In genomic region chr1:152703941-152704340, GRCm38 (mm10) we compare ENCODE assay signal across 35 mouse cellular contexts. TPM values are rescaled to one million over a fixed set of nuclear protein-coding genes. Genes with fewer than 3 reads are reported as not detected.
DNase-seq lines count a peak whose midpoint lies in the region; ATAC-seq and TF ChIP-seq lines count a peak whose summit lies in the region.
"Had no signal": no experiment of that assay in that cellular context is flagged by ENCODE, and none has a peak within 500 bp of the region (broad histone marks: within the 10 kb centered on the region; RNA-seq: fewer than 3 reads in every experiment).

No protein-coding gene starts in this region.

- H3K27ac ChIP-seq in heart, embryonic 12.5 days (ENCODE audit: poor library complexity, severe bottlenecking), result 0 out of 2 replicates have a peak overlapping the region, but pooled peaks have one; percentile 8
- H3K27ac ChIP-seq in heart, adult 2 months, result no peak overlapping the region
- H3K27ac ChIP-seq in lung, embryonic 14.5 days (ENCODE audit: low read depth), result no peak overlapping the region
- H3K27ac ChIP-seq in ES-E14 (ENCODE audit: insufficient read depth, low read depth, low read length, poor library complexity, severe bottlenecking), result no peak overlapping the region
- H3K27ac ChIP-seq: embryonic facial prominence, embryonic 10.5 days; embryonic facial prominence, embryonic 15.5 days; forebrain, embryonic 12.5 days; layer of hippocampus, adult 2 months; limb, embryonic 13.5 days; stomach, postnatal 0 days had no signal

- DNase-seq in heart, adult 2 months, result no peak
- DNase-seq in lung, embryonic 14.5 days, result peak; percentile 33
- DNase-seq in lung, adult 2 months, result no peak
- DNase-seq in ES-E14 (ENCODE audit: low read depth, low spot score), result no peak
- peak; percentile 25 for DNase-seq in NIH3T3 (ENCODE audit: low read depth)
- DNase-seq: adrenal gland, postnatal 10 days; B cell, adult 2 months; cerebellum, adult 8-10 months; cerebellum, postnatal 25 days; forebrain, postnatal 0 days; gastrocnemius, postnatal 10 days; kidney, adult 2 months; lung, postnatal 10 days; right cerebral cortex, postnatal 4 days; thymus, postnatal 4 days had no signal

- no peaks in the 10 kb centered on the region for H3K36me3 ChIP-seq in heart, embryonic 12.5 days
- no peaks in the 10 kb centered on the region for H3K36me3 ChIP-seq in heart, adult 2 months (ENCODE audit: control insufficient read depth, insufficient read depth, low read length)
- H3K36me3 ChIP-seq in lung, embryonic 14.5 days (ENCODE audit: insufficient read depth), result no peaks in the 10 kb centered on the region
- H3K36me3 ChIP-seq in ES-E14 (ENCODE audit: control insufficient read depth, insufficient read depth, low read length, poor library complexity, severe bottlenecking), result no peaks in the 10 kb centered on the region
- H3K36me3 ChIP-seq: embryonic facial prominence, embryonic 10.5 days; embryonic facial prominence, embryonic 15.5 days; forebrain, embryonic 12.5 days; limb, embryonic 13.5 days had no signal

- WGBS in heart, embryonic 12.5 days, result 50% methylated on average over 6 of the region's 6 CpGs
- 56% methylated on average over 6 of the region's 6 CpGs for WGBS in heart, adult 2 months
- WGBS in lung, embryonic 14.5 days, result 40% methylated on average over 6 of the region's 6 CpGs
- WGBS in lung, adult 2 months, result 30% methylated on average over 6 of the region's 6 CpGs

- no peaks in the 10 kb centered on the region for H3K9me3 ChIP-seq in heart, embryonic 12.5 days (replicated peaks)
- H3K9me3 ChIP-seq in lung, embryonic 14.5 days (ENCODE audit: low read depth, low read length), result no peaks in the 10 kb centered on the region
- no peaks in the 10 kb centered on the region for H3K9me3 ChIP-seq in ES-E14 (ENCODE audit: control insufficient read depth, insufficient read depth, low read depth, low read length)
- H3K9me3 ChIP-seq: embryonic facial prominence, embryonic 10.5 days; embryonic facial prominence, embryonic 15.5 days; forebrain, embryonic 12.5 days; limb, embryonic 13.5 days had no signal

- in situ Hi-C loops in ES-E14 (cut with MboI; ENCODE audit: low sequenced_read_pairs in 2 of 2, unreplicated experiment in 2 of 2), result no loop called here

- no peak overlapping the region for H3K4me3 ChIP-seq in heart, embryonic 12.5 days
- H3K4me3 ChIP-seq in heart, adult 2 months, result no peak overlapping the region
- H3K4me3 ChIP-seq in lung, embryonic 14.5 days (ENCODE audit: low read depth, low read length), result no peak overlapping the region
- H3K4me3 ChIP-seq in lung, adult 2 months (replicated peaks; ENCODE audit: extremely low read depth, low read depth, low read length), result no peak overlapping the region
- no peak overlapping the region for H3K4me3 ChIP-seq in ES-E14 (ENCODE audit: insufficient read depth in 1 of 2, low read depth in 1 of 2, low read length in 2 of 2, poor library complexity in 1 of 2, severe bottlenecking in 1 of 2)
- H3K4me3 ChIP-seq: embryonic facial prominence, embryonic 10.5 days; embryonic facial prominence, embryonic 15.5 days; forebrain, embryonic 12.5 days; layer of hippocampus, adult 2 months; limb, embryonic 13.5 days had no signal

- no peak overlapping the region for H3K4me2 ChIP-seq in heart, embryonic 12.5 days
- no peak overlapping the region for H3K4me2 ChIP-seq in lung, embryonic 14.5 days
- H3K4me2 ChIP-seq: embryonic facial prominence, embryonic 15.5 days; forebrain, embryonic 12.5 days; limb, embryonic 13.5 days; liver, embryonic 11.5 days had no signal

- no peak for TF ChIP-seq POLR2A in heart, adult 2 months (IDR thresholded peaks at IDR 0.05; ENCODE audit: insufficient read depth, low read depth, low read length)
- no peak for TF ChIP-seq POLR2A in lung, adult 2 months (IDR thresholded peaks at IDR 0.05; ENCODE audit: borderline replicate concordance, extremely low read depth, low read depth, low read length)

- TF ChIP-seq EP300 in heart, adult 2 months (IDR thresholded peaks at IDR 0.05; ENCODE audit: insufficient read depth, low read depth, low read length), result no peak

- intact Hi-C loops in heart, adult 2 months (cut with DNase I), result no loop called here

- no peak overlapping the region for H3K9ac ChIP-seq in heart, embryonic 12.5 days
- no peak overlapping the region for H3K9ac ChIP-seq in heart, adult 2 months (ENCODE audit: low read depth, low read length)
- no peak overlapping the region for H3K9ac ChIP-seq in lung, embryonic 14.5 days
- no peak overlapping the region for H3K9ac ChIP-seq in ES-E14 (ENCODE audit: insufficient read depth, low read depth, low read length, poor library complexity, severe bottlenecking)
- H3K9ac ChIP-seq: embryonic facial prominence, embryonic 15.5 days; forebrain, embryonic 12.5 days; forebrain, postnatal 0 days; limb, embryonic 13.5 days had no signal

- no peak for TF ChIP-seq CTCF in heart, adult 2 months (IDR thresholded peaks at IDR 0.05)
- no peak for TF ChIP-seq CTCF in lung, embryonic 14.5 days (IDR thresholded peaks at IDR 0.05; ENCODE audit: low read depth)
- no peak for TF ChIP-seq CTCF in lung, adult 2 months (IDR thresholded peaks at IDR 0.05; ENCODE audit: insufficient read depth, low read length)

- H3K4me1 ChIP-seq in heart, embryonic 12.5 days (replicated peaks), result peaks cover 22% of the 10 kb centered on the region
- H3K4me1 ChIP-seq in heart, adult 2 months (ENCODE audit: control insufficient read depth, insufficient read depth, low read length), result peaks cover 2% of the 10 kb centered on the region
- peaks cover 3% of the 10 kb centered on the region; the same call in 1 of the 2 replicates for H3K4me1 ChIP-seq in lung, embryonic 14.5 days (ENCODE audit: insufficient read depth)
- no peaks in the 10 kb centered on the region; the same call in 1 of the 2 replicates for H3K4me1 ChIP-seq in lung, adult 2 months (ENCODE audit: control insufficient read depth, insufficient read depth, low read length)
- H3K4me1 ChIP-seq in ES-E14 (ENCODE audit: control insufficient read depth in 2 of 2, insufficient read depth in 2 of 2, low read length in 2 of 2, poor library complexity in 1 of 2), result no peaks in the 10 kb centered on the region
- H3K4me1 ChIP-seq: embryonic facial prominence, embryonic 15.5 days had no signal

- H3K27me3 ChIP-seq in heart, embryonic 12.5 days (replicated peaks), result no peaks in the 10 kb centered on the region
- H3K27me3 ChIP-seq in heart, adult 2 months (ENCODE audit: control insufficient read depth, insufficient read depth, low read length), result no peaks in the 10 kb centered on the region
- no peaks in the 10 kb centered on the region for H3K27me3 ChIP-seq in lung, embryonic 14.5 days (ENCODE audit: insufficient read depth, low read length)
- H3K27me3 ChIP-seq: embryonic facial prominence, embryonic 15.5 days; forebrain, embryonic 12.5 days; limb, embryonic 13.5 days had no signal

- H3K79me2 ChIP-seq in heart, adult 2 months (replicated peaks; ENCODE audit: control insufficient read depth, insufficient read depth, low read length), result no peaks in the 10 kb centered on the region

- ATAC-seq in heart, embryonic 12.5 days (ENCODE audit: insufficient number of reproducible peaks, low FRiP score), result no peak
- ATAC-seq in lung, embryonic 14.5 days (ENCODE audit: insufficient read depth), result no peak
- ATAC-seq: forebrain, postnatal 0 days; hindbrain, embryonic 16.5 days; midbrain, embryonic 16.5 days had no signal

TF ChIP-seq in ES-E14, 5 proteins besides CTCF, POLR2A, EP300 and RAD21:
- no peak for TF ChIP-seq ZC3H11A (IDR thresholded peaks at IDR 0.05; ENCODE audit: borderline replicate concordance, low read depth, low read length)
- no peak for TF ChIP-seq ZNF384 (IDR thresholded peaks at IDR 0.05; ENCODE audit: low read depth, low read length)
- 0 out of 2 replicates have a peak, but pooled peaks have one; percentile 38 for TF ChIP-seq MAFK (IDR thresholded peaks at IDR 0.05; ENCODE audit: insufficient read depth, low read depth, low read length)
- no peak for TF ChIP-seq HCFC1 (IDR thresholded peaks at IDR 0.05; ENCODE audit: borderline replicate concordance, insufficient read depth, low read length)
- no peak for TF ChIP-seq CHD2 (IDR thresholded peaks at IDR 0.05; ENCODE audit: low read depth, low read length)
TF ChIP-seq in ES-E14: peak in this region for 1.

RNA-seq across cellular contexts. Expression of gene Apobec4, which starts 46.4 kb away (rescaled TPM):
- not detected in 2 replicates for polyA plus RNA-seq in heart, embryonic 12.5 days (2016; fragmentation: Nextera tagmentation; extraction: Ambion mirVana)
- not detected for total RNA-seq in heart, adult 2 months (2021)
- not detected in 2 replicates for polyA plus RNA-seq in heart, adult 2 months (2012; rRNA removed)
- 0.16 TPM in 1 of 2 replicates, not detected in the other for polyA plus RNA-seq in lung, embryonic 14.5 days (2014; fragmentation: Nextera tagmentation; extraction: Ambion mirVana)
- 0.16 and 0.46 TPM in 2 replicates for polyA plus RNA-seq in lung, adult 2 months (2012; rRNA removed)
- not detected in 2 replicates for total RNA-seq in ES-E14 (2012; rRNA removed)
- total RNA-seq: adrenal gland, postnatal 10 days; gastrocnemius, postnatal 10 days; granulocyte monocyte progenitor cell, adult 5-6 weeks; layer of hippocampus, adult 2 months; layer of hippocampus, postnatal 14 days; left cerebral cortex, adult 8-10 months; left cerebral cortex, postnatal 36 days had no signal
- polyA plus RNA-seq: embryonic facial prominence, embryonic 10.5 days; forebrain, embryonic 12.5 days; hindbrain, embryonic 11.5 days; kidney, adult 2 months; kidney, embryonic 16.5 days; limb, embryonic 13.5 days; liver, embryonic 11.5 days; liver, embryonic 16.5 days; midbrain, embryonic 16.5 days; neural tube, embryonic 11.5 days; spleen, adult 2 months; stomach, postnatal 0 days; thymus, postnatal 0 days had no signal

Comparison
In these comparisons a context has a peak if more than half of its experiments do, and no peak if none do; other contexts are left out.
1. DNase-seq: peak in lung, embryonic 14.5 days (single experiment) and NIH3T3 (single experiment); none in heart, adult 2 months (0 of 2), lung, adult 2 months (single experiment) and ES-E14 (single experiment).